Mouse (Mus musculus) E14TG2a.4 (cell line): ENCODE data around the gene Ttyh2.

ENCODE experiments used
- CTCF ChIP-seq: conservative IDR thresholded peaks from 2 replicates; pipeline ENCODE4 v1.5.1; 2014; ENCODE audit warnings: low read length
- NANOG ChIP-seq: IDR thresholded peaks from 2 replicates; pipeline ENCODE4 v1.6.1; 2014; ENCODE audit warnings: borderline replicate concordance, low read length, mixed read lengths

- TF ChIP-seq CTCF: no peak
- TF ChIP-seq NANOG: no peak
Measured at GRCm38 (mm10) chr11:114764820-114765818, 89.9 kb downstream of the Ttyh2 start, which contains the start of gene Kif19a.
